Mouse (Mus musculus): ENCODE measurements around the gene Nrg4.

GRCm38 (mm10) chr9:55344165-55344564 is 17.5 kb upstream of the Nrg4 start:
- TF ChIP-seq CTCF (IDR thresholded peaks at IDR 0.05; ENCODE audit: low read depth) = no peak
- no peak for TF ChIP-seq EP300 (IDR thresholded peaks at IDR 0.05; ENCODE audit: low read depth)

All from liver, embryonic 14.5 days (tissue).